Mouse (Mus musculus): ENCODE data around the gene Arhgdib. TPM values are rescaled to one million over a fixed set of nuclear protein-coding genes. Genes with fewer than 3 reads are reported as not detected.

Gene Arhgdib
- polyA plus RNA-seq, 1 experiment from 2014 or later = 6.9 TPM

GRCm38 (mm10) chr6:136931246-136931645, 10.5 kb downstream of the Arhgdib start:
- 85% methylated on average over 13 of the region's 13 CpGs for WGBS
- H3K9me3 ChIP-seq (ENCODE audit: control insufficient read depth, low read length) = no peaks in the 10 kb centered on the region
- no peaks in the 10 kb centered on the region for H3K4me1 ChIP-seq (ENCODE audit: control insufficient read depth, insufficient read depth, low read length)
- H3K27ac ChIP-seq (ENCODE audit: low read depth, low read length) = no peak overlapping the region
- H3K36me3 ChIP-seq (ENCODE audit: control insufficient read depth, insufficient read depth, low read length) = no peaks in the 10 kb centered on the region
- H3K4me3 ChIP-seq (ENCODE audit: low read depth, low read length) = no peak overlapping the region
- no peak overlapping the region for H3K9ac ChIP-seq (replicated peaks; ENCODE audit: low read depth, low read length)
- ATAC-seq (ENCODE audit: low read depth) = no peak
- no peaks in the 10 kb centered on the region for H3K27me3 ChIP-seq (ENCODE audit: control insufficient read depth, insufficient read depth, low read length)
- H3K4me2 ChIP-seq (ENCODE audit: low read depth, low read length) = no peak overlapping the region

GRCm38 (mm10) chr6:136930677-136931076, 11.0 kb downstream of the Arhgdib start:
- Histone ChIP-seq H3K4me3 (ENCODE audit: low read depth, low read length) (no peak overlapping the region), H3K9ac (replicated peaks; ENCODE audit: low read depth, low read length) (no peak overlapping the region), H3K27ac (ENCODE audit: low read depth, low read length) (no peak overlapping the region), H3K9me3 (ENCODE audit: control insufficient read depth, low read length) (no peaks in the 10 kb centered on the region), H3K27me3 (ENCODE audit: control insufficient read depth, insufficient read depth, low read length) (no peaks in the 10 kb centered on the region), H3K4me2 (ENCODE audit: low read depth, low read length) (no peak overlapping the region), H3K4me1 (ENCODE audit: control insufficient read depth, insufficient read depth, low read length) (no peaks in the 10 kb centered on the region), H3K36me3 (ENCODE audit: control insufficient read depth, insufficient read depth, low read length) (no peaks in the 10 kb centered on the region)
- WGBS = 60% methylated on average over 12 of the region's 12 CpGs
- ATAC-seq (ENCODE audit: low read depth) = no peak; the same call in 1 of the 2 replicates

- 91% methylated on average over 1 of the region's 1 CpGs for WGBS
- H3K27ac ChIP-seq (ENCODE audit: low read depth, low read length) = no peak overlapping the region
These were observed 14.1 kb downstream of the Arhgdib start for GRCm38 (mm10) chr6:136927626-136928025.

GRCm38 (mm10) chr6:136925049-136925448, 16.6 kb downstream of the Arhgdib start:
- no peak overlapping the region for H3K27ac ChIP-seq (ENCODE audit: low read depth, low read length)
- no peak overlapping the region for H3K9ac ChIP-seq (replicated peaks; ENCODE audit: low read depth, low read length)
- no peak overlapping the region for H3K4me2 ChIP-seq (ENCODE audit: low read depth, low read length)
- no peaks in the 10 kb centered on the region for H3K4me1 ChIP-seq (ENCODE audit: control insufficient read depth, insufficient read depth, low read length)
- H3K4me3 ChIP-seq (ENCODE audit: low read depth, low read length) = no peak overlapping the region
- H3K9me3 ChIP-seq (ENCODE audit: control insufficient read depth, low read length) = no peaks in the 10 kb centered on the region
- WGBS = 81% methylated on average over 8 of the region's 8 CpGs
- no peak for ATAC-seq (ENCODE audit: low read depth)
- no peaks in the 10 kb centered on the region for H3K36me3 ChIP-seq (ENCODE audit: control insufficient read depth, insufficient read depth, low read length)
- H3K27me3 ChIP-seq (ENCODE audit: control insufficient read depth, insufficient read depth, low read length) = no peaks in the 10 kb centered on the region

More at GRCm38 (mm10) chr6:136927626-136928025, 14.1 kb downstream of the Arhgdib start:
- Histone ChIP-seq H3K9me3 (ENCODE audit: control insufficient read depth, low read length) (no peaks in the 10 kb centered on the region), H3K4me2 (ENCODE audit: low read depth, low read length) (no peak overlapping the region), H3K9ac (replicated peaks; ENCODE audit: low read depth, low read length) (no peak overlapping the region), H3K4me3 (ENCODE audit: low read depth, low read length) (no peak overlapping the region), H3K36me3 (ENCODE audit: control insufficient read depth, insufficient read depth, low read length) (no peaks in the 10 kb centered on the region), H3K27me3 (ENCODE audit: control insufficient read depth, insufficient read depth, low read length) (no peaks in the 10 kb centered on the region), H3K4me1 (ENCODE audit: control insufficient read depth, insufficient read depth, low read length) (no peaks in the 10 kb centered on the region)
- ATAC-seq (ENCODE audit: low read depth) = no peak

- no peak within 1 kb of the TSS for H3K27ac ChIP-seq (ENCODE audit: low read depth, low read length)
- no peak within 1 kb of the TSS for H3K9ac ChIP-seq (replicated peaks; ENCODE audit: low read depth, low read length)
- H3K9me3 ChIP-seq (ENCODE audit: control insufficient read depth, low read length) = no peaks in the 10 kb centered on the region
- ATAC-seq (ENCODE audit: low read depth) = no peak
- no peak within 1 kb of the TSS for H3K4me3 ChIP-seq (ENCODE audit: low read depth, low read length)
- WGBS = 85% methylated on average over 8 of the region's 8 CpGs
- H3K4me1 ChIP-seq (ENCODE audit: control insufficient read depth, insufficient read depth, low read length) = no peaks in the 10 kb centered on the region
- H3K4me2 ChIP-seq (ENCODE audit: low read depth, low read length) = no peak within 1 kb of the TSS
- H3K27me3 ChIP-seq (ENCODE audit: control insufficient read depth, insufficient read depth, low read length) = no peaks in the 10 kb centered on the region
- no peaks in the 10 kb centered on the region for H3K36me3 ChIP-seq (ENCODE audit: control insufficient read depth, insufficient read depth, low read length)
These were observed 18.2 kb downstream of the Arhgdib start, which contains the start of gene Pde6h for GRCm38 (mm10) chr6:136923532-136923931. TSS of gene Pde6h (plus strand) at chr6:136923832.

GRCm38 (mm10) chr6:136922871-136923270, 18.8 kb downstream of the Arhgdib start:
- Histone ChIP-seq H3K27ac (ENCODE audit: low read depth, low read length) (no peak overlapping the region), H3K4me3 (ENCODE audit: low read depth, low read length) (no peak overlapping the region), H3K4me2 (ENCODE audit: low read depth, low read length) (no peak overlapping the region), H3K27me3 (ENCODE audit: control insufficient read depth, insufficient read depth, low read length) (no peaks in the 10 kb centered on the region), H3K9ac (replicated peaks; ENCODE audit: low read depth, low read length) (no peak overlapping the region), H3K4me1 (ENCODE audit: control insufficient read depth, insufficient read depth, low read length) (no peaks in the 10 kb centered on the region), H3K9me3 (ENCODE audit: control insufficient read depth, low read length) (no peaks in the 10 kb centered on the region), H3K36me3 (ENCODE audit: control insufficient read depth, insufficient read depth, low read length) (no peaks in the 10 kb centered on the region)
- WGBS = 85% methylated on average over 7 of the region's 7 CpGs
- ATAC-seq (ENCODE audit: low read depth) = no peak

GRCm38 (mm10) chr6:136922080-136922479, 19.6 kb downstream of the Arhgdib start, which contains the start of gene Erp27:
TSS of gene Erp27 (minus strand) at chr6:136922180.
- no peaks in the 10 kb centered on the region for H3K4me1 ChIP-seq (ENCODE audit: control insufficient read depth, insufficient read depth, low read length)
- 87% methylated on average over 5 of the region's 5 CpGs for WGBS

GRCm38 (mm10) chr6:136921601-136922000, 20.1 kb downstream of the Arhgdib start:
- WGBS = 81% methylated on average over 7 of the region's 7 CpGs
- ATAC-seq (ENCODE audit: low read depth) = no peak
- H3K4me2 ChIP-seq (ENCODE audit: low read depth, low read length) = no peak overlapping the region
- no peak overlapping the region for H3K4me3 ChIP-seq (ENCODE audit: low read depth, low read length)
- no peaks in the 10 kb centered on the region for H3K27me3 ChIP-seq (ENCODE audit: control insufficient read depth, insufficient read depth, low read length)
- no peaks in the 10 kb centered on the region for H3K36me3 ChIP-seq (ENCODE audit: control insufficient read depth, insufficient read depth, low read length)
- H3K9ac ChIP-seq (replicated peaks; ENCODE audit: low read depth, low read length) = no peak overlapping the region
- no peaks in the 10 kb centered on the region for H3K4me1 ChIP-seq (ENCODE audit: control insufficient read depth, insufficient read depth, low read length)
- no peaks in the 10 kb centered on the region for H3K9me3 ChIP-seq (ENCODE audit: control insufficient read depth, low read length)
- H3K27ac ChIP-seq (ENCODE audit: low read depth, low read length) = no peak overlapping the region

More at GRCm38 (mm10) chr6:136922080-136922479, 19.6 kb downstream of the Arhgdib start, which contains the start of gene Erp27:
- no peak for ATAC-seq (ENCODE audit: low read depth)
- Histone ChIP-seq H3K9me3 (ENCODE audit: control insufficient read depth, low read length) (no peaks in the 10 kb centered on the region), H3K27me3 (ENCODE audit: control insufficient read depth, insufficient read depth, low read length) (no peaks in the 10 kb centered on the region), H3K27ac (ENCODE audit: low read depth, low read length) (no peak within 1 kb of the TSS), H3K9ac (replicated peaks; ENCODE audit: low read depth, low read length) (no peak within 1 kb of the TSS), H3K4me2 (ENCODE audit: low read depth, low read length) (no peak within 1 kb of the TSS), H3K36me3 (ENCODE audit: control insufficient read depth, insufficient read depth, low read length) (no peaks in the 10 kb centered on the region), H3K4me3 (ENCODE audit: low read depth, low read length) (no peak within 1 kb of the TSS)

GRCm38 (mm10) chr6:136920320-136921257, 21.1 kb downstream of the Arhgdib start:
- H3K9ac ChIP-seq (replicated peaks; ENCODE audit: low read depth, low read length) = no peak overlapping the region
- no peaks in the 10 kb centered on the region for H3K36me3 ChIP-seq (ENCODE audit: control insufficient read depth, insufficient read depth, low read length)
- H3K9me3 ChIP-seq (ENCODE audit: control insufficient read depth, low read length) = no peaks in the 10 kb centered on the region
- 47% methylated on average over 16 of the region's 16 CpGs for WGBS
- H3K27ac ChIP-seq (ENCODE audit: low read depth, low read length) = no peak overlapping the region
- H3K27me3 ChIP-seq (ENCODE audit: control insufficient read depth, insufficient read depth, low read length) = no peaks in the 10 kb centered on the region
- no peak overlapping the region for H3K4me3 ChIP-seq (ENCODE audit: low read depth, low read length)
- ATAC-seq (ENCODE audit: low read depth) = 0 out of 2 replicates have a peak, but pooled peaks have one; percentile 34
- no peaks in the 10 kb centered on the region for H3K4me1 ChIP-seq (ENCODE audit: control insufficient read depth, insufficient read depth, low read length)
- no peak overlapping the region for H3K4me2 ChIP-seq (ENCODE audit: low read depth, low read length)
